Mouse (Mus musculus): ENCODE results near the gene Cd163l1.

The Cd163l1 gene

DNA sequence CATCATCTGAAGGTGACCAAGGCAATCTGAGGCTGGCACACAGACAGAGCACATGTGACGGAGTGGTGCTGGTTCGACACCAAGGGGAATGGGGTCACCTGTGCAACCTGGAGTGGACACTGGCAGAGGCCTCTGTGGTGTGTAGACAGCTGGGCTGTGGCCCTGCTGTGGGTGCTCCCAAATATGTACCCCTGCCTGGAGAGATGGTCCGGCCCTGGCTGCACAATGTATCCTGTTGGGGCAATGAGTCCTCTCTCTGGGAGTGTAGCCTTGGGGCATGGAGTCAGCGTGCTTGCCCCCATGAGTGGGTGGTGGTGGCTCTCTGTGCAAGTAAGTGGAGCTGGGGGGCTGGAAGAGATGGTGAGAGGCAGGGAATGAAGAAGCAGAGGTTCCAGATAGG is 2.3 kb downstream of the Cd163l1 start:
- DNase-seq (ENCODE audit: low read depth, low spot score) = no peak

- no peak for DNase-seq (ENCODE audit: low read depth, low spot score)
These were observed 6.1 kb downstream of the Cd163l1 start for GRCm38 (mm10) chr7:140224209-140224608.

DNA sequence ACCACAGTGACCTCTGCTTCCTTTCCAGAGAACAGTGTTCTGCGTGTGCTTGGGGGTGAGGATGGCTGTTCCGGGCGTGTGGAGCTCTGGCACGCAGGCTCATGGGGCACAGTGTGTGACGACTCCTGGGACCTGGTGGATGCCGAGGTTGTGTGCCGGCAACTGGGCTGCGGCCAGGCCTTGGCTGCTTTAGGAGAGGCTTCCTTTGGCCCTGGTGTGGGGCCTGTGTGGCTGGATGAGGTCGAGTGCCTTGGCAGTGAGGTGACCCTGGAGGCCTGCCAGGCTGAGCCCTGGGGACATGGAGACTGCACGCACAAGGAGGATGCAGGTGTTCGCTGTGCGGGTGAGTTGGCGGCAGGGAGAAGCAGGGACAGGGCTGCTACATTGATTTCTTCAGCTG is 10.4 kb downstream of the Cd163l1 start:
- no peak for DNase-seq (ENCODE audit: low read depth, low spot score)

DNA sequence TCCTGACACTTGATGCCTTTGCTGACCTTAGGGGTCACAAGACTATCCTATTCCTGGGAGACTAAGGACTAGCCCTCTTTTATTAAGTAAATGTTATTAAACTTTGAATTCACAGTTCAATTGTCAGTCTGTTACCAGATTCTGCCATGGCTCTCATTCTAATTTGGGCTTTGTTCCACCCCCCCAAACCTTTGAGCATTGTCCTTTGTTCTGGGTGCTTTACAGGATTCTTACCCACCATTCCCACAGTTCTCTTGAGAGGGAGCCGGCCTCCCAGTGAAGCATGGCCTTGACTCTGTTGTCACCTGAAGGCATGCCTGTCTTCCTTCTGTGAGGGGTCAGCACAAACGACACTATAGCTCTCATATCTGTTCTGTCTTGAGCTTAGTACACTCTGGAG is 13.0 kb downstream of the Cd163l1 start:
- DNase-seq (ENCODE audit: low read depth, low spot score) = peak; percentile 39

- DNase-seq (ENCODE audit: low read depth, low spot score) = no peak
These were observed 15.6 kb downstream of the Cd163l1 start for GRCm38 (mm10) chr7:140233696-140234095.

DNA sequence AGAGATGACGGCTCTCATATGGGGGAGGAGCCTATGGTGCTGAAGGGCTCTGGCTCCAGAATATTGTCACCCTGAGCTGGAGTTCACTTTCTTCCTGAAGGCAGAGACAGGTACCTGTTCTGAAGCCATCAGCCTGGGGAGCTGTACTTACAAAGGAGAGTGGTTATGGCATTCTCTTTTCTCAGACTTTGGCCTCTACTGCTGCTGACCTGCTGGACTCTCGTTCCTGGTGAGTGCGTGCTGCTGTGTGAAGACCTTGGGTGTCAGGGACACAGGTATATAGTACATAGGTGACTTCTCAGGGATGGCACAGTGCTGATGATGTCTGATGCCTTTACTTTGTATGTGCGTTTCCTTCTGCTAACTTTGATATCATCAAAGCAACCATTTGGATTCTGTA is 29.1 kb downstream of the Cd163l1 start, which contains the start of gene 5830411N06Rik:
5830411N06Rik (plus strand) TSS at position 69 of the 400 bp plus-strand sequence.
- DNase-seq (ENCODE audit: low read depth, low spot score) = no peak

DNA sequence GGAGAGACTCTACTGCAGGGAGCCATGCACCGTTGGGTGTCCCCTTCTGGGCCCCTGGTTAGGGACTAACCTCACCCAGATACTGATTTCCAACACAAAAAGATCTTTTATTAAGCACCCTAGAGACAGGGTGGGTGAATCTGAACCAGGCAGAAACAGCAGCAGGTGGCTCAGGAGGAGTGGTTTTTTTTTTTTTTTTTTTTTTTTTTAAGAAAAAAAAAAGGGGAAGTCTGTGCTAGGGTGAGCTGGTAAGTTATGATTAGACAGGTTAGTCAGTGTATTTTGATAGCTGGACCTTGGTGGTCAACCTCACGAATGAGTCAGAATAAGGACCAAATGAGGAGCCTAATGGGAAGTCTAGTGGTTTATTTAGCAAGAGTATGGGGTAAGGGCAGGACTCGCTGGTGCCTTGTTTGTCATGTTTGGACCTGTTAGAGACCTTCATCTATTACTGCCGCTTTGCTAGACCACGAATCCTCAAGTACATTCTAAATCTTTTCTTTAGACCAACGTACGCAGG is 35.8 kb downstream of the Cd163l1 start:
- DNase-seq (ENCODE audit: low read depth, low spot score) = no peak

Data from R1 (cell line).